Mouse (Mus musculus) bone marrow macrophage, adult 2 months (primary cell): ENCODE data around the gene Zgpat.

Source experiments
- CTCF ChIP-seq: IDR thresholded peaks from 2 replicates; pipeline ENCODE4 v1.5.1; 2012; ENCODE audit warnings: low read depth, mild to moderate bottlenecking, low read length, moderate library complexity
- POLR2A ChIP-seq: IDR thresholded peaks from 2 replicates; pipeline ENCODE4 v1.6.1; 2012; ENCODE audit warnings: mild to moderate bottlenecking, low read depth, low read length, borderline replicate concordance

DNA sequence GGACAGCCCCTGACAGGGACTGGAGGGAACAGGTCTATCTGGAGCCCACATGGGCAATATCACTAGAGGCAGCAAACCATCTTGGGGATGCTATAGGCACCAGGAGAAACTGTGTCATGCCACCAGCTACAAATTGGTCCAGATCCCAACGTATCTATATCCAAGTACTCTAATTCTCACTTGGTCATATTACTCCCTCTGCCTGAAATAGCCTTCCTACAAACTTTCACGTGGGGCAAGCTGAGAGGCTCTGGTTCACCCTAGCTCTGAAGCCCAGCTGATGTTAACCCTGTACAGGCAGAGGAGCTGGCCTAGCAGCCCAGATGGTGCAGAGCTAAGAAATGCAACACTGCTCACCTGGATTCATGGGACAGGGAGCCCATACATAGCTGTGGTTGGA is 26.8 kb downstream of the Zgpat start:
- TF ChIP-seq CTCF (no peak), POLR2A (no peak)
